Mouse (Mus musculus) bone marrow, adult 2 months (tissue): ENCODE measurements around the gene Cnksr3. TPM values are rescaled to one million over a fixed set of nuclear protein-coding genes. Genes with fewer than 3 reads are reported as not detected.

Source experiments
- H3K27ac ChIP-seq: fragments of 200-500 bp; 2 replicates; pipeline ENCODE4 v1.5.1; 2012; ENCODE audit warnings: low read depth, mild to moderate bottlenecking, control low read depth, inconsistent platforms, low read length; ENCODE audit not compliant: control insufficient read depth, poor library complexity, insufficient read depth
- H3K4me1 ChIP-seq: fragments of 200-500 bp; 2 replicates; pipeline ENCODE4 v1.6.1; 2011; ENCODE audit warnings: low read length; ENCODE audit not compliant: control insufficient read depth, insufficient read depth
- H3K4me3 ChIP-seq: fragments of 200-500 bp; replicated peaks from 2 replicates; pipeline ENCODE3; 2011; ENCODE audit warnings: mild to moderate bottlenecking, low read depth, low read length, control low read depth; ENCODE audit not compliant: control insufficient read depth
- CTCF ChIP-seq: fragments of 200-500 bp; IDR thresholded peaks from 2 replicates; pipeline ENCODE4 v1.5.1; 2011; ENCODE audit warnings: low read length, control low read depth; ENCODE audit not compliant: control insufficient read depth, insufficient read depth
- POLR2A ChIP-seq: fragments of 200-500 bp; IDR thresholded peaks from 2 replicates; pipeline ENCODE4 v1.6.1; 2011; ENCODE audit warnings: low read depth, mild to moderate bottlenecking, control low read depth, low read length, borderline replicate concordance; ENCODE audit not compliant: control insufficient read depth
- WGBS: fragments of 180-500 bp; shearing (Covaris S2); methylation state at CpG from one replicate; pipeline ENCODE4 v1.1.7; 2018; 5-methylcytosine and 5-hydroxymethylcytosine counted together
- polyA plus RNA-seq: library from polyadenylated mRNA; stranded (reverse); fragments of >200 nt; gene quantifications from 2 replicates; pipeline ENCODE4 v1.2.4, GENCODE M21; 2011; ENCODE audit warnings: low replicate concordance; ENCODE audit not compliant: missing spikeins, insufficient read depth, insufficient read length

Cnksr3 gene
- 1.5 and 4.6 TPM in 2 replicates for polyA plus RNA-seq

DNA sequence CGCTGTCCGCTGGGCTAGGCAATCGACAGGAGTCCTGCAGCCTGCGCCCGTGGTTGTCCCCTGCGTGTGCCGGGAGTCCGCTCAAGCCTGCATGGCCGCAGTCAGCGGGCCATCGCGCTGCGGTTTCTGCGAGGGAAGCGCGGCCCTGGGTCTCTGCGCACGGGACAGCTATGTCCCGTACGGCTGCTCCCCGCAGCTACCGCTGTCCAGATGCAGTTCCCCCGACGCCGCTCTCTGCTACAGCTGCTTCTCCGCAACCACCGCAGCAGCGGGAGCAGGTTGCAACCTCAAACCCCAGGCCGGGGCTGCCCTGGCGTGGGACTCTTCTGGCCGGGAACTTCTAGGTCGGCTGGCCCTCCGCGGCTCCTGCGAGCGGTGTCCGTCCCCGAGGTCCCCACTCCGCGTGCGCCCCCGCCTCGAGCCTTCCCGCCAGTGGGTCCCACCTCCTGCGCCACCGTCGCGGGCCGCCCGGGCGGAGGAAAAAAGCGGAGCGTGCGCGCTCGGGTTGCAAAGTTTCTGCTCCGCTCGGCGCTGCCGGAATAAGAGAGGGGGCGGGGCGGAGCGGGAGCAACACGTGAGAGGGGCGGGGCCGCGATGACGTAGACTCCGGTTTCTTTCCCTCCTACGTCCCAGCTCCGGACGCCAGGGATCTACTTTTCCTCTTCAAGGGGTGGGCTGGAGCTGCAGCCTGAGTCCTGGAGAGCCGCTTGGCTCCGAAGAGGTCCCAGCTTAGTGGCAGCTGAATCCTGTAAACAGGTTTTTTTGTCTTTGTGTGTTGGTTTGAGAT is at the start of gene Cnksr3:
TSS of gene Cnksr3 (minus strand) at position 542 of the 787 bp plus-strand sequence.
- no peaks in the 10 kb centered on the region for H3K4me1 ChIP-seq
- under 1% methylated on average over 74 of the region's 74 CpGs for WGBS

DNA sequence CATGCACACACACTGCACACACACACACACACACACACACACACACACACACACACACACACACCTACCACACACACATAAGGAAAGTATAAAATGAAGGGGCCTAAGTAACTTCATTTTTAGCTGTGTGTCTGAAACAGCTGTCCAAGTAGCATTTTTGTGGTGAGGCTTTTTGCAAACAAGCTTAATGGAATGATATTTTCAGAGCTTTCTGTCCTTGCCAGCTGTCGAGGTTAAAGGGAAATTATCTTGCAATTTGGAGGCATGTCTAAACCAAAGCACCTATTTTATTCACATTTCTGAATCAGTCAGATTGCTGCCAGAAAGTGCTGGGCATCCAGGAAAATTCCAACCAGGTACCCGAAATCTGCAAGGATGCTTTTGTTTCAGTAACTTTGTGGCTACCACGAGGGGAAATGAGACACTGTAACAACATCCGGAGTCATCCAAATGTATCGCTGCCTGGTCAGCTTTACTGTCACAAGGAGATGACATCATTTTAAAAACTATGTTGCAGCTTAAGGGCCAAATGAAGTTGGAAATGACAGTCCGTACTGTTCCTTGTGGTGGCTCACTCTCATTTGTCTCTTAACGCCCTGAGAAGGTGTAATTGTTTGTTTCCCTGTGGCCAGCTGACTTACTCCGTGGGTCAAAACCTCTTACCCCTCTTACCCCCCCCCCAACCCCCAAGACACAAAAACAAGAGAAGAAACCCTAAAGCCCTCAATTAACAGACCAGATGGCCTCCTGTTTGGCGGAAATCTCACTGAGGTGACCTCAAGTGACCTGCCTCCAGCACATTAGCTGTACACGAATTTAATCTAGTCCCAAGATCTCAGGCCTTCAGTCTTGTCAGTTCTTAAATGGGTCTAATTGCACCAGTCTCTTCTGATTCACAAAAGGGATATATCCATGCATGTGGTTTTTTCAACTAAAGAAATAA is 48.4 kb upstream of the Cnksr3 start:
- WGBS: 62% methylated on average over 10 of the region's 10 CpGs
- Histone ChIP-seq H3K4me3 (no peak overlapping the region), H3K27ac (no peak overlapping the region), H3K4me1 (no peaks in the 10 kb centered on the region)
- TF ChIP-seq CTCF (no peak), POLR2A (no peak)

More for the DNA sequence above, at the start of gene Cnksr3:
- peak within 1 kb of the TSS; percentile 16; the same call in 1 of the 2 replicates for H3K27ac ChIP-seq
- TF ChIP-seq POLR2A (peak; percentile 64), CTCF (no peak)
- H3K4me3 ChIP-seq: peak within 1 kb of the TSS; percentile 70

DNA sequence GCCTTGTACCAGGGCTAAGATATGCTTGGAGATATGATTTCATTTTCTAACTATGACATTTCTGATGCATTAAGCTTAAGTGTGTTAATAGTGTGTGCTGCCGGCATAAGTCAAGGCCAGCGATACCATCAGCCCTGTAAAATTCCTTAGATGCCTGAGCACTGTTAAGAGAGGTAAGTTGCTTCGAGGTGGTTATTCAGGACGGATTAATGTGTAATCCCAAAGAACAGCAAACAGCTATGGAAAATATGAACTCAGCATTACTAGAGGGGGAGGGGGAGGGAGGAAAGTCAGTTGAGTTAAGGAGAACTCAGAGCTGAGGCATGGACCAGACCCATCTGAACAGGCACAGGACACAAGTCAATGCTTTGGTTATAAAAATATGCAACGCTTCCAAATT is 46.6 kb upstream of the Cnksr3 start:
- TF ChIP-seq POLR2A: no peak
- no peak for TF ChIP-seq CTCF
- Histone ChIP-seq H3K4me3 (no peak overlapping the region), H3K4me1 (no peaks in the 10 kb centered on the region), H3K27ac (no peak overlapping the region)
- WGBS: 85% methylated on average over 5 of the region's 5 CpGs

DNA sequence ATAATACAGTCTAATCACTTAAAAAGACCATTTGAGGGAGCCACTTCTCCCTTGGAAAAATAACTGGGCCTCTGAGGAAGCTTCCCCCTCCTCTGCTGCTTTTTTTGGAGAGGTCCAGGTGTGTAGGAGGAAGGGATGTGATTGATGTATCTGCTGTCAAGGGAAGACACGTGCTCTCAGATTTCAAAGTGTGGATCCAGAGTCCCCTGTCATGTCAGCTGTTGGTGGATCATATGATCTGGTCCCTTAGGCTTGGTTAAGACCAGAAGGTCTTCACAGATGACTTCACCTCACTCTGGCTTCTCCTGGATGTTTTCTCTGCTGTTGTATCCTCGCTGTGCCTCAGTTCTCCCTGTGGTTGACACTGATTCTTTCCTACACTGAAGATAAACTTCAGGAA is 38.4 kb upstream of the Cnksr3 start:
- WGBS: 80% methylated on average over 2 of the region's 2 CpGs
- TF ChIP-seq CTCF (no peak), POLR2A (no peak)
- no peak overlapping the region for H3K4me3 ChIP-seq
- no peaks in the 10 kb centered on the region for H3K4me1 ChIP-seq
- no peak overlapping the region for H3K27ac ChIP-seq

DNA sequence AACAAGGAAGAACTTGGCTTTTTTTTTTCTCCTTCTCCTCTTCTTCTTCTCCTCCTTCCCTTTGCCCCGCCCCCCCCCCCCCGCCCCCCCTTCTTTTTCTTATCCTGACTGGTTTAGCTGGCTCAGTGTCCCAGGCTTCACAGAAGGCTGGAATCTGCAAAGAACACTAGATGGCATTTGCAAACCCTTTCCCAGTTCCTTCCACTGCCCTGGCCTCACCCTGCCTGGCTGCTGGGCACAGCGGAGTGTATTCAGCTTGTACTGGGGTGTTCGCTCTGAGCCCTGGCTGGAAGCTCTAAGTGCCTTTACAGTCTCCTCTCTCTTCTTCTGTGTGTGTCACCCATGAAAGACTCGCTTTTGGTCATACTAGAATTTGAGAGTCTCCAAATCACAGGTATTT is 22.6 kb upstream of the Cnksr3 start:
- no peak for TF ChIP-seq CTCF
- TF ChIP-seq POLR2A: no peak
- Histone ChIP-seq H3K4me3 (no peak overlapping the region), H3K27ac (no peak overlapping the region), H3K4me1 (no peaks in the 10 kb centered on the region; the same call in 1 of the 2 replicates)
- WGBS: 78% methylated on average over 4 of the region's 5 CpGs

DNA sequence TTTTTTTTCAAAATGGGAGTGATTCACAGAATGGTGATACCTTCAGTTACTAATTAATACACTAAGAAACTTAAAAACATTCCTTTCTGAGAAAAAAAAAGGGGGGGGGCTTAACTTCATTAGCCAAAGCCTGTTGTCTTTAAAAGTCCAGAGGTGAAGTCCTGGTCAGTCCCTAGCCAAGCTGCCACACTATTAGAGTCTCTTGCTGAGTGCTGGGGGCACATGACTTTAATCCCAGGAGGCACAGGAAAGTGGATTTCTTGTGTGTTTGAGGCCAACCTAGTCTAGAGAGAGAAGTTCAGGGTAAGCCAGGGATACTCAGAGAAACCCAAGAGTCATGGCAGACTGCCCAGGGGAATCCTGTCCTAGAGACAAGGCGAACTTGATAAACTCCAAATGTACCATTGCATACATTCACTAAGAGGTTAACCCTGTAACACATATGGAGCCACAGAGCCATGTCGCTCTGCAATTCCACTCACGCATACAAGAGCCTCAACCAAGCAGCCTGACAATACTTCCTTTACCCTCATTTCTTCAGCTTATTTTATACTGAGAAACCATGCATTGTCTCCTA is 5.6 kb upstream of the Cnksr3 start:
- Histone ChIP-seq H3K27ac (no peak overlapping the region), H3K4me1 (no peaks in the 10 kb centered on the region), H3K4me3 (no peak overlapping the region)
- TF ChIP-seq CTCF (no peak), POLR2A (no peak)
- 82% methylated on average over 3 of the region's 3 CpGs for WGBS

DNA sequence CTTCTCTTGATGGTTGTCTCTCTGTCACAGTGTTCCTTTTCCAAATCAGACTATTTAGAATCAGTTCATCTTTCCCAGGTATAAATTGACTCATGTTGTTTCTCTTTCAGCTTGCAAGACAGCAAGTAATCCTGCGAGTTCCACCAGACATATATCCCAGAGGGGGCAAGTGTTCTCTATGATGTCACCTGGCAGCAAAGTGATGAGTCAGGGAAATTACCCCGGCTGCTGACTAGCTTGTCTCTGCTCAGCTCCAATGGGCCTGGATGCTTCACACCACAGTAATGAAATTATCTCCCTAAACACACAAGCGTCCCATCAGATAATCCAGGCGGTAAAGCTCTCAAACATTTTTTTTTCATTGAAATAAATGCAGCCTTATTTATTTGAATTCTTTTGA is 2.7 kb upstream of the Cnksr3 start:
- Histone ChIP-seq H3K4me3 (no peak overlapping the region), H3K27ac (no peak overlapping the region), H3K4me1 (no peaks in the 10 kb centered on the region)
- no peak for TF ChIP-seq CTCF
- no peak for TF ChIP-seq POLR2A
- WGBS: 70% methylated on average over 4 of the region's 4 CpGs
